Mouse (Mus musculus) spleen, adult 2 months (tissue): Measurements from ENCODE around the gene Fiz1.

Source experiments
- CTCF ChIP-seq: fragments of 200-500 bp; IDR thresholded peaks from 2 replicates; pipeline ENCODE4 v1.5.1; 2011; ENCODE audit warnings: mild to moderate bottlenecking, inconsistent platforms; ENCODE audit not compliant: insufficient read depth, insufficient read length, insufficient replicate concordance; ENCODE audit errors: extremely low read depth
- POLR2A ChIP-seq: fragments of 200-500 bp; IDR thresholded peaks from 2 replicates; pipeline ENCODE4 v1.6.1; 2011; ENCODE audit warnings: low read depth, low read length, inconsistent platforms

GRCm38 (mm10) chr7:5021197-5021596 is 6.7 kb upstream of the Fiz1 start:
- TF ChIP-seq CTCF (no peak), POLR2A (no peak)
